Mouse (Mus musculus): Measurements from ENCODE around the gene Kif5c. TPM values are rescaled to one million over a fixed set of nuclear protein-coding genes. Genes with fewer than 3 reads are reported as not detected.

Kif5c gene
- polyA plus RNA-seq, 1 experiment = 0.37 TPM

DNA sequence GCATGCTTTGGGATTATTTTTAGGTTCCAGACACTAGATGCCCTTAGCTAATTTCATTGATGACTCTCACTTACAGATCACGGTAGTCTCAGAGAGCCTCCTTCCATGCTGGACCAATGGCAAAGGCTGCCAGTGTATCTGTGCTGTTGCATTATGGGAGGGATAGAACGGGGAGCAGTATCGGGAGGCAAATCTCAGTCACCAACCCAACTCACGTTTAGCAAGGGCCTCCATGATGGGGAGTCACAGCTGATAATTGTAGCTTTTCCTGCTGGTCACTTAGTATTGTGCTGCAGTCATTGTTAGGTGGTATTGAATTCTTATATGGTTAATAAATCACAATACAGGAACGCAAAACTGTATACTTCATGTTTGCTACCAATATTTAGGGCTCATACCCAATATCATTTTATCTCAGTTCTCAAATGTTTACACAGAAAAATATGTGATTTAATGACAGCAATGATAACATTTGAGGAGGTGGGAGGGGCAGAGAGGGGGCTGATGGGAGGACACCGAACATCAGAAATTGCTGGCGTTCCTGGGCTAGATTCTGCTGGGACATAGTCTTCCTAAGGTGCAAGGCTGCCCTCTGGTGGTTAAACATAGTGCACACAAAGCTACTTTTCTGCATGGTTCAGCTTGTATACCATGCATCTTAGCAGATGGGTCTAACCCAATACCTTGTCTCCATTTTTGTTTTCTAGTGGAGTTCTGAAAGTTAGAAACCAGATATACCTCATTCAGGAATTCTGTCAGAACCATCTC lies 115.1 kb downstream of the Kif5c start:
- peaks cover 8% of the 10 kb centered on the region for H3K4me1 ChIP-seq (ENCODE audit: control insufficient read depth, insufficient read depth, low read length)
- DNase-seq = peak; percentile 59
- TF ChIP-seq POLR2A (IDR thresholded peaks at IDR 0.05; ENCODE audit: borderline replicate concordance, extremely low read depth, low read depth, low read length) (no peak), CTCF (IDR thresholded peaks at IDR 0.05; ENCODE audit: insufficient read depth, low read length) (peak; percentile 75)
- no peak overlapping the region for H3K4me3 ChIP-seq (replicated peaks; ENCODE audit: extremely low read depth, low read depth, low read length)
- WGBS = 41% methylated on average over 7 of the region's 7 CpGs

DNA sequence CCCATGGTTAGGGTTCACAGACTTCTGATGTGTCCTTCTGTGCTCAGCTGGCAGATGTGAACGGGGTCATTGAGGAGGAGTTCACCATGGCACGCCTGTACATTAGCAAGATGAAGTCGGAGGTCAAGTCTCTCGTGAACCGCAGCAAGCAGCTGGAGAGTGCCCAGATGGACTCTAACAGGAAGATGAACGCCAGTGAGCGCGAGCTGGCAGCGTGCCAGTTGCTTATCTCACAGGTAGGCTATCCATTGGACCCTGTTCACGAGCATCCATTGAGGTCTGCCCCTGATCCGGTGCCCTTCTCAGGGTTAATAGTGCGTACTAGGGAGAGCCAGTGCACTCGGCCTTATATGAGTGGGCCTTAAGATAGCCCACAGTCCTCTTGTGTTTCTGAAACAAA lies 116.3 kb downstream of the Kif5c start:
- no peak overlapping the region for H3K4me3 ChIP-seq (replicated peaks; ENCODE audit: extremely low read depth, low read depth, low read length)
- whole genome bisulfite sequencing = 65% methylated on average over 13 of the region's 13 CpGs
- no peak for DNase-seq
- TF ChIP-seq CTCF (IDR thresholded peaks at IDR 0.05; ENCODE audit: insufficient read depth, low read length) = no peak
- no peak for TF ChIP-seq POLR2A (IDR thresholded peaks at IDR 0.05; ENCODE audit: borderline replicate concordance, extremely low read depth, low read depth, low read length)
- peaks cover 8% of the 10 kb centered on the region for H3K4me1 ChIP-seq (ENCODE audit: control insufficient read depth, insufficient read depth, low read length)

GRCm38 (mm10) chr2:49739046-49739445 lies 119.9 kb downstream of the Kif5c start:
- DNase-seq = no peak
- TF ChIP-seq POLR2A (IDR thresholded peaks at IDR 0.05; ENCODE audit: borderline replicate concordance, extremely low read depth, low read depth, low read length) (no peak), CTCF (IDR thresholded peaks at IDR 0.05; ENCODE audit: insufficient read depth, low read length) (no peak)
- H3K4me3 ChIP-seq (replicated peaks; ENCODE audit: extremely low read depth, low read depth, low read length) = no peak overlapping the region
- WGBS = 56% methylated on average over 5 of the region's 5 CpGs
- no peaks in the 10 kb centered on the region for H3K4me1 ChIP-seq (ENCODE audit: control insufficient read depth, insufficient read depth, low read length)

DNA sequence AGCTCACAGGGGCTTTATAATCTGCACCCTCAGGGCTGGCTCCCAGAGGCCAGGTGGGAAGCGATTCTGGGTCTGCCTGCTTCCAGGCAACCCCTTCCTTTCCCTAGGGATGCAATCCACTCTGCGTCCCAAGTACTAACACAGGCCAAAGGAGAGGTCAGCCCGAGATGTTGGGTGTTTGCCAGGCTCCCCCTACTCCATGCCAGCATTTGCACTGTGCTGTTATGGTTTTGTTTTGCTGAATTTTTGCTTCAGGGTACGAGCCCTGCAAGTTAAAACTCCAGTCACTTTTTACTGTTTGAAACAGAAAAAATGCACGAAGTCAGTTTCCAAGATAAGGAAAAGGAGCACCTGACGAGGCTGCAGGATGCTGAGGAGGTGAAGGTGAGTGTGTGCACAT lies 121.9 kb downstream of the Kif5c start:
- no peak for DNase-seq
- Histone ChIP-seq H3K4me1 (ENCODE audit: control insufficient read depth, insufficient read depth, low read length) (no peaks in the 10 kb centered on the region), H3K4me3 (replicated peaks; ENCODE audit: extremely low read depth, low read depth, low read length) (no peak overlapping the region)
- TF ChIP-seq CTCF (IDR thresholded peaks at IDR 0.05; ENCODE audit: insufficient read depth, low read length) = no peak
- TF ChIP-seq POLR2A (IDR thresholded peaks at IDR 0.05; ENCODE audit: borderline replicate concordance, extremely low read depth, low read depth, low read length) = no peak
- WGBS = 58% methylated on average over 6 of the region's 6 CpGs

GRCm38 (mm10) chr2:49741895-49742734 lies 123.0 kb downstream of the Kif5c start:
- TF ChIP-seq CTCF (IDR thresholded peaks at IDR 0.05; ENCODE audit: insufficient read depth, low read length) (no peak), POLR2A (IDR thresholded peaks at IDR 0.05; ENCODE audit: borderline replicate concordance, extremely low read depth, low read depth, low read length) (no peak)
- Histone ChIP-seq H3K4me1 (ENCODE audit: control insufficient read depth, insufficient read depth, low read length) (no peaks in the 10 kb centered on the region), H3K4me3 (replicated peaks; ENCODE audit: extremely low read depth, low read depth, low read length) (no peak overlapping the region)
- 71% methylated on average over 16 of the region's 16 CpGs for WGBS
- no peak for DNase-seq

DNA sequence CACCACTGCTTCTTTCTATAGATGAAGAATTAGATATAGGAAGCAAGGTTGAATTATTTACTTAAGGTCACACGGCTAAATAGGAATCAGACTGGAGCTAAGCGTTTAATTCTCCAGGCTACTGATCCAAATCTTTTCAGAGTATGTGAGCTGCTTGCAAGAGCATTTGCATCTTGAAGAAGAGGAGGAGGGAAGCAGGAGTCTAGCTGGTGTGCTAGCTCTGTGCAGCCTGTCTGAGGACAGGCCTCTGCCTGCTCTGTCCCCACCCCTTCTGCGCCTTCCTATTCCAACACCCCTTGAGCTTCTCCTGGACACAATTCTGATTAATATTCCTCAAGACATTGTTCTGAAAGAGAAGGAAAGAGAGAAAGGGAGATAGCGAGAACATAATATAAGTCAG lies 123.8 kb downstream of the Kif5c start:
- no peak for TF ChIP-seq CTCF (IDR thresholded peaks at IDR 0.05; ENCODE audit: insufficient read depth, low read length)
- no peak for TF ChIP-seq POLR2A (IDR thresholded peaks at IDR 0.05; ENCODE audit: borderline replicate concordance, extremely low read depth, low read depth, low read length)
- 84% methylated on average over 4 of the region's 4 CpGs for WGBS
- DNase-seq = no peak
- Histone ChIP-seq H3K4me3 (replicated peaks; ENCODE audit: extremely low read depth, low read depth, low read length) (no peak overlapping the region), H3K4me1 (ENCODE audit: control insufficient read depth, insufficient read depth, low read length) (no peaks in the 10 kb centered on the region)

DNA sequence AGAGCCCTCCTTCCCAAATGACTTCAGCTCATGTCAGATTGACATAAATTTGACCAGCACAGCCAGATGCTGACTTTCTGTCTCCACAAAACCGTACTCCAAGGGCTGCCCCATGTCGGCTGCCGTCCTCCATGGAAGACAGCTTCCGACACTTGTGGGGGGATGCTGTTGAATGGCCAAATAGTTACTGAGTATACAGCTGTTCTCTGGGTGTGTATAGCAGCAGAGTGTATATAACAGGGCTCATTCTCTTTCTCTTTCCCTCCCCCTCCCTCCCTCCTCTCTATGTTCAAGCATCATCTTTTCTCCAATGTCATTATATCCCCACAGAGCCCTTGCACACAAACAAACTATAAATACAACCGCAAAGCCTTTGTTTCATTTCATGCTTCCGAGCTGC lies 124.7 kb downstream of the Kif5c start:
- no peak for TF ChIP-seq CTCF (IDR thresholded peaks at IDR 0.05; ENCODE audit: insufficient read depth, low read length)
- TF ChIP-seq POLR2A (IDR thresholded peaks at IDR 0.05; ENCODE audit: borderline replicate concordance, extremely low read depth, low read depth, low read length) = no peak
- DNase-seq = no peak
- Histone ChIP-seq H3K4me1 (ENCODE audit: control insufficient read depth, insufficient read depth, low read length) (no peaks in the 10 kb centered on the region), H3K4me3 (replicated peaks; ENCODE audit: extremely low read depth, low read depth, low read length) (no peak overlapping the region)
- WGBS = 64% methylated on average over 6 of the region's 6 CpGs

- 48% methylated on average over 11 of the region's 11 CpGs for WGBS
- Histone ChIP-seq H3K4me3 (replicated peaks; ENCODE audit: extremely low read depth, low read depth, low read length) (no peak overlapping the region), H3K4me1 (ENCODE audit: control insufficient read depth, insufficient read depth, low read length) (no peaks in the 10 kb centered on the region)
- DNase-seq = no peak
- TF ChIP-seq POLR2A (IDR thresholded peaks at IDR 0.05; ENCODE audit: borderline replicate concordance, extremely low read depth, low read depth, low read length) = no peak
- no peak for TF ChIP-seq CTCF (IDR thresholded peaks at IDR 0.05; ENCODE audit: insufficient read depth, low read length)
Measured at GRCm38 (mm10) chr2:49744251-49745093, 125.4 kb downstream of the Kif5c start.
